ENCODE assay signal across 22 mouse cellular contexts in genomic region chr6:84327306-84328029, GRCm38 (mm10).
DNase-seq lines count a peak whose midpoint lies in the region; ATAC-seq and TF ChIP-seq lines count a peak whose summit lies in the region.
"Had no signal": no experiment of that assay in that cellular context is flagged by ENCODE, and none has a peak within 500 bp of the region (broad histone marks: within the 10 kb centered on the region; RNA-seq: fewer than 3 reads in every experiment).

No protein-coding gene starts in this region.

- no peaks in the 10 kb centered on the region for H3K27me3 ChIP-seq in liver, embryonic 14.5 days (ENCODE audit: control insufficient read depth, insufficient read depth, low read length)
- H3K27me3 ChIP-seq in stomach, postnatal 0 days (ENCODE audit: control insufficient read depth, insufficient read depth, low read length): no peaks in the 10 kb centered on the region
- H3K27me3 ChIP-seq: hindbrain, embryonic 15.5 days had no signal

- peak overlapping the region; percentile 74 for H3K27ac ChIP-seq in liver, embryonic 14.5 days
- no peak overlapping the region for H3K27ac ChIP-seq in stomach, postnatal 0 days (replicated peaks)
- H3K27ac ChIP-seq: gastrocnemius, adult 2 months; heart, embryonic 10.5 days; hindbrain, embryonic 15.5 days; kidney, embryonic 15.5 days; macrophage; midbrain, embryonic 12.5 days; neural tube, embryonic 15.5 days had no signal

- H3K36me3 ChIP-seq in liver, embryonic 14.5 days (replicated peaks; ENCODE audit: control insufficient read depth, insufficient read depth, low read depth): no peaks in the 10 kb centered on the region
- H3K36me3 ChIP-seq in stomach, postnatal 0 days (ENCODE audit: control insufficient read depth, insufficient read depth, low read length): no peaks in the 10 kb centered on the region
- H3K36me3 ChIP-seq: heart, embryonic 10.5 days; hindbrain, embryonic 15.5 days; kidney, embryonic 15.5 days; midbrain, embryonic 12.5 days; neural tube, embryonic 15.5 days had no signal

- peak; percentile 29; the same call in 1 of the 2 replicates for TF ChIP-seq EP300 in liver, embryonic 14.5 days (IDR thresholded peaks at IDR 0.05; ENCODE audit: low read depth)
- TF ChIP-seq EP300 in stomach, postnatal 0 days (optimal IDR thresholded peaks at IDR 0.05): no peak

- H3K4me2 ChIP-seq in liver, embryonic 14.5 days (ENCODE audit: low read depth): peak overlapping the region; percentile 53
- no peak overlapping the region for H3K4me2 ChIP-seq in stomach, postnatal 0 days (replicated peaks; ENCODE audit: low read depth)
- H3K4me2 ChIP-seq: hindbrain, embryonic 15.5 days; kidney, embryonic 15.5 days; midbrain, embryonic 12.5 days; neural tube, embryonic 15.5 days had no signal

- peaks cover 10 to 42% of the 10 kb centered on the region in 2 experiments for H3K4me1 ChIP-seq in liver, embryonic 14.5 days (replicated peaks; ENCODE audit: control insufficient read depth in 2 of 2, insufficient read depth in 2 of 2, low read length in 1 of 2)
- H3K4me1 ChIP-seq in stomach, postnatal 0 days (replicated peaks; ENCODE audit: control insufficient read depth, insufficient read depth): no peaks in the 10 kb centered on the region
- H3K4me1 ChIP-seq: hindbrain, embryonic 15.5 days; kidney, embryonic 15.5 days; midbrain, embryonic 12.5 days; neural tube, embryonic 15.5 days had no signal

- no peak overlapping the region; a peak in 1 of 4 replicates for H3K4me3 ChIP-seq in liver, embryonic 14.5 days (ENCODE audit: insufficient read depth in 1 of 2, low read depth in 2 of 2, low read length in 2 of 2)
- H3K4me3 ChIP-seq in stomach, postnatal 0 days (ENCODE audit: low read depth, low read length): no peak overlapping the region
- H3K4me3 ChIP-seq: gastrocnemius, adult 2 months; heart, embryonic 10.5 days; hindbrain, embryonic 15.5 days; kidney, embryonic 15.5 days; midbrain, embryonic 12.5 days; neural tube, embryonic 15.5 days had no signal

- H3K9me3 ChIP-seq in liver, embryonic 14.5 days (ENCODE audit: control insufficient read depth, low read length): no peaks in the 10 kb centered on the region
- H3K9me3 ChIP-seq in stomach, postnatal 0 days (ENCODE audit: control insufficient read depth, low read length): no peaks in the 10 kb centered on the region
- H3K9me3 ChIP-seq: heart, embryonic 10.5 days; hindbrain, embryonic 15.5 days; kidney, embryonic 15.5 days; midbrain, embryonic 12.5 days; neural tube, embryonic 15.5 days had no signal

- 29% methylated on average over 5 of the region's 5 CpGs for WGBS in liver, embryonic 14.5 days (ENCODE audit: insufficient replicate concordance)
- 75% methylated on average over 5 of the region's 5 CpGs for WGBS in stomach, postnatal 0 days

- peak; percentile 54 for DNase-seq in heart, adult 11 months
- no peak for DNase-seq in heart, adult 18-20 months
- peak; percentile 4 for DNase-seq in urinary bladder, adult 2 months (ENCODE audit: low spot score)
- DNase-seq in urinary bladder, postnatal 14 days (ENCODE audit: low spot score): no peak
- peak; percentile 31 to 40 (median 33) for DNase-seq in liver, embryonic 14.5 days (ENCODE audit: low read depth in 3 of 3, low spot score in 3 of 3)
- peak; percentile 41 for DNase-seq in testis, postnatal 14 days (ENCODE audit: low spot score)
- no peak for DNase-seq in layer of hippocampus, adult 8-10 months (ENCODE audit: low spot score in 2 of 2)
- DNase-seq in stomach, postnatal 0 days (ENCODE audit: low spot score): no peak
- DNase-seq: adrenal gland, postnatal 10 days; cerebellum, postnatal 14 days; gastrocnemius, adult 2 months; layer of hippocampus, postnatal 36 days; left cerebral cortex, postnatal 4 days; thymus, adult 18-20 months had no signal

- H3K9ac ChIP-seq in liver, embryonic 14.5 days (replicated peaks): peak overlapping the region; percentile 34
- H3K9ac ChIP-seq in stomach, postnatal 0 days (ENCODE audit: low read length): no peak overlapping the region
- H3K9ac ChIP-seq: hindbrain, embryonic 15.5 days; kidney, embryonic 15.5 days; midbrain, embryonic 12.5 days; neural tube, embryonic 15.5 days had no signal

- ATAC-seq in liver, embryonic 14.5 days (ENCODE audit: insufficient read depth): peak; percentile 80
- no peak for ATAC-seq in stomach, postnatal 0 days (ENCODE audit: low FRiP score, low TSS enrichment)
- ATAC-seq: forebrain, embryonic 16.5 days; intestine, embryonic 16.5 days had no signal

- TF ChIP-seq CTCF in liver, embryonic 14.5 days (IDR thresholded peaks at IDR 0.05; ENCODE audit: low read depth): no peak
- no peak for TF ChIP-seq CTCF in stomach, postnatal 0 days (IDR thresholded peaks at IDR 0.05; ENCODE audit: low read depth)

Comparison
In these comparisons a context has a peak if more than half of its experiments do, and no peak if none do; other contexts are left out.
1. DNase-seq: peak in heart, adult 11 months (single experiment), urinary bladder, adult 2 months (single experiment), liver, embryonic 14.5 days (3 of 3) and testis, postnatal 14 days (single experiment); none in heart, adult 18-20 months (0 of 2), urinary bladder, postnatal 14 days (single experiment), layer of hippocampus, adult 8-10 months (0 of 2) and stomach, postnatal 0 days (single experiment).